Mouse (Mus musculus): ENCODE measurements around the gene Olfr1411.

Gene Olfr1411

DNA sequence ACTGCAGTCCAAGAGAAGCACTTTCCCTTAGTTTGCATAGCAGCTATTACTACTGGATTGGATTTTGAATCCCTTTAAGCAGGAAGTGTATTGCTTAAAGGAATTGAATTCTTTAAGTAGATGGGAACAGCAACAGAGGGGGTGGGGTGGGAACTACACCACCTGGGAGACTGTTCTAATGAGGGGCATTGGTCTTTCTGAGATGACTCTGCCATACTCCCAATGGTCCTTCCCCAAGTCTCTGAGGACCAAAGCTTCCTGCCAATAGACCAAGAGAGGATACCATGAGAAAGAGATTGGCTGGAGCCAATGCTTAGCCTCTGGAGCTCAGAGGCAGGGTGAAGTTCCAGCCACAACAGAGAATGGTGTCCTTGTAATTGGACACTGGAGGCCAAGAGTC is at the start of gene Olfr1411:
TSS of gene Olfr1411 (plus strand) at position 301 of the 400 bp plus-strand sequence.
- DNase-seq (ENCODE audit: extremely low read depth, insufficient read length, low spot score) = no peak

DNA sequence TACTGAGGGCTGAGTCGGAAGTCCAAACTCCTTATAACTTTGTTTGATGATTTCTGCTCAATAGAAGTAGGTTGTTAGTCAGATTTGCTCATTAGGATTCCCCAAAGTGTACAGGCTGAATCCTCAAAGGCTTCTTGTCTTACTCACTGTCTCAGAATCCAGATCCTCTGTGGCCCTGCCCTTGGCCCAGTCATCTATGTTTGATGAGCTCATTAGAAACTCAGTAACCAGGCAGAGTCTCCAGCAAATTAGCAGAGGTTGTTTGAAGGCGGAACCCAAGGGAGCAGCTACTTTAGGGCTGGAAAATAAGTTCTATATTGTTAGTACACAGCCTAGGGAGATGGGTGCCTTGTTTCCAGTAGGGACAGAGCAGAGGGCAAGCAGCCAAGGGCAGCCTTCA is 48.3 kb upstream of the Olfr1411 start:
- DNase-seq (ENCODE audit: extremely low read depth, insufficient read length, low spot score) = no peak

DNA sequence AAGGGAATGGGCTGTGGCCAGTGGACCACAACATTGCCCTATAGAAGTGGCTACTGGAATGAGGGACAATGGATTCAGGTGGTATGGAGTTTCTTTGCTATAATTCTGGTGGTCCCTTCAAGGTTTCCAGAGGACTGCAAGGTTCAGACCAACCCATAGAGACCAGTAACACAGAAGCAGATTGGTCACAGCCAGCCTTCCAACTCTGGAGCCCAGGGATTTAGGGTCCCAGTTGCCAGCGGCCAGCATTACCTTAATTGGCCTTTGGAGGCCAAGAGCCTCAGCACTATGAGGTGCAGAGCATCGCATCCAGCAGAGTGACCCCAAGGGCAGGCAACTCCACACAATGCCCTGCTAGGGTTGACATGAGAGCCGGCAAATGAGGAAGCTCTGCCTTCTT is 23.2 kb upstream of the Olfr1411 start, which contains the start of gene Olfr1413:
TSS of gene Olfr1413 (plus strand) at position 301 of the 400 bp plus-strand sequence.
- no peak for DNase-seq (ENCODE audit: extremely low read depth, insufficient read length, low spot score)

DNA sequence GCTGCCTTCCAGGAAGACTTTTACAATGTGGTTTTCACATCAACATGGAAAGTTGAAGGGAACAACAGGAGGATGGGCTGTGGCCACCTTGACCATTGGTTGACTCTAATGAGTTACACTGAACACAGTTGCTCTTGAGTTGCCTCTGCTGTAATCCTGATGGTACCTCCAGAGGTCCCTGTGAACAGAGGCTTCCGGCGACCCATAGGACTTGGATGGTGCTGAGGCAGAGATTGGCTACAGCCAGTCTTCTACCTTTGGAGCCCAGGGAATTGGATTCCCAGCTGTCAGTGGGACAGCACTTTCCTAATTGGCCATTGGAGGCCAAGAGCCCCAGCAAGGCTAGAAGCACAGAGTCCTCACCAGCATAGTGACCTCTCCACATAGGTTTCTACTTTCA is 8.7 kb upstream of the Olfr1411 start, which contains the start of gene Olfr1412:
TSS of gene Olfr1412 (plus strand) at position 301 of the 400 bp plus-strand sequence.
- no peak for DNase-seq (ENCODE audit: extremely low read depth, insufficient read length, low spot score)

DNA sequence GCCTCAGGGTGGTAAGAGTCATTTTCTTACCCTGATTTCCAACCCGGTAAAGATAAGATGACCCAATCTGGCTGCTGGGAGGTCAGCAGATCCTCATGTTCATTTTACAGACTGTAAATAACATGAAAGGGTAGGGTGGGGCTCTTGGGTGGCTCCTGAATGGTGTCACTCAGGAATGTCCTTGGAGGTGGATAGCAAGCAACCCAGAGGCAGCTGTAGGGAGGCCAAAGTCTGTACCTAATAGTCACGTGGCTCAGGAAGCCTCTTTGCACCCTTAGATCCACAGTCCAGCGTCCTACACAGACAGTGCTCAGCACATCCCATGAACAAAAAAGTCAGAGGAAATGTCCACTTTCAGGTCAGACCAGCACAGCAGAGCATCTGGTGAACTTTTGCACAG is 1.8 kb downstream of the Olfr1411 start:
- DNase-seq (ENCODE audit: extremely low read depth, insufficient read length, low spot score) = no peak

DNA sequence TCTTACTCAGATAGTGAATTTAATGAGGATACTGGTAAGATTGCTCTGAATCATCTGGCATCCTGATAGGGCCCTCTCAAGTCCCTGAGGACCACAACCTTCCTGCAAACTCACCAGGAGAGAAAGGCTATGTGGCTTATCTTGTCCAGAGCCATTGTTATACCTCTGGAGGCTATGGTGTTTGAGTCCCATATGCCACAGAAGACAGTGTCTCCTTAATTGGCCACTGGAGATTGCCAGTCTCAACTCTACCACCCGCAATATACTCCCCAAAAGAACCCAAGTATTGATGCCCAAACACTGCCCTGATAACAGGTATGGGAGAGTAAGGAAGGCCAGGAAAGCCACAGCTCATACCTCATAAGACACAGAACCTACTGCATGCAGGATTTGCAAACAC is 11.3 kb downstream of the Olfr1411 start, which contains the start of gene Olfr1410:
TSS of gene Olfr1410 (plus strand) at position 301 of the 400 bp plus-strand sequence.
- no peak for DNase-seq (ENCODE audit: extremely low read depth, insufficient read length, low spot score)

DNA sequence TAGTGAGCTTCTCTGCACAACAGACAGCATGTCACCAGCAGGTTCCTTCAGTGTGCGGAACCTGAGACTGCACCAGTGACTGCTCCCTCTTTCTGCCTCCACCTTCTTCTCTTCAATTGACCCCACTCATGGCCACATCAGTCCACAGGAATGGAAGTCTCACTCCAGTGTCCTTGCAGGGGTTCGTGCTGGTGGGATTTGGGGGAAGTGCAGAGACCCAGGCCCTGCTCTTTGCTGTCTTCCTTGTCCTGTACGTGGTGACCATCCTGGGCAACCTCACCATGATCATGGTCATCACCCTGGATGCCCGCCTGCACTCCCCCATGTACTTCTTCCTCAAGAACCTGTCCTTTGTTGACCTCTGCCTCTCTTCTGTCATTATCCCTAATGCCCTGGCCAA is 13.5 kb downstream of the Olfr1411 start:
- DNase-seq (ENCODE audit: extremely low read depth, insufficient read length, low spot score) = no peak

DNA sequence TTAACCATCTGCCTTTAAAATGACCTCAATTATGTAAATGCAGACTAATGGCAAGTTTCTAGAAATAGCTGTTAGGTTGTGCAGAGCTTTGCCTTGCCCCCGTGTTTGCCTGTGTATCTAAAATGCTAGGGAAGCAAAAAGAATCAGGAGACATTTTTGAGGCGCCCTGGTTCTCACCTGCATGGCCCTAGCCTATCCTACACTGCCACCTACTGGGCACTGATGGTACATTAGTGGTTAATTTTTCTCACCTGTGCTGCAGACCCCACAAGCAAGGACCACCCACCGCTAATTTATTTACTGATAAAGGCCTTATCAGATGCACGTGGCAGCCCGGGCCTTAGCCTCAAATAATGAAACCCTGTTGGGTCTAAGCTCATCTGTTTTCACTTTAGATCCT is 16.8 kb downstream of the Olfr1411 start:
- DNase-seq (ENCODE audit: extremely low read depth, insufficient read length, low spot score) = no peak

DNA sequence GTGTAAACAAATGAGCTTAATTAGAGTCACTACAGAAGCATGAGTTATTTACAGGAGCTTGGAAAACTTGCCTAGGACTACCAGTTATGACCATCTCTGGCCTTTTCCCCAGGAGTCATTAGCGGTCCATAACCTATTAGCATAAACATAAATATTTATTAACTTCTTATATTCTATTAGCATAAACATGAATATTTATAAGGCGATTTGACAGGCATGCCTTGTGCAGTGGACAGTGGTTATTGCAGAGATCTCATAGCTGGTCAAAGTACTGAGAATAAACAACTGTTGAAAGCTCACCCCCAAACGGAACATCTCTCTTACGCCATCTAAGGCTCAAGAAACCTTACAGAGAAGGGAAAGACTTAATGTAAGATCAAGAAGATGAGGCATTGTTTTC is 19.0 kb downstream of the Olfr1411 start:
- no peak for DNase-seq (ENCODE audit: extremely low read depth, insufficient read length, low spot score)

DNA sequence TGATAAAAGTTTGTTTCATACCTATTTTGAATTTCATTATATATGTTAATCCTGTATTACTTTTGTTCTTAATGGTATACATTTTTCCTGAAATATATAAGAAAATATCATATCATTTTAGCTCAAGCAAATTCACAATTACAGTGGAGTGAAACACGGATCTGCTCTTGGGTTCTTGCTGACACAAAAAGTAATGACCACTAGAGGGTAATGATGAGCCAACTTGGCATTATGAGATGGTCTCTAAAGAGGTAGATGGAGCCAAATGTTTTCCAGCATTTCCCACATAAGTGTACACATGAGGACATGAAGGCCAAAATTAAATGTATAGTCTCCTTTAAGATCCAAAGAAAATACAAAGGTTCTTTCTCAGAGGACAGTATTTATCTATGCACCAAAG is 20.3 kb downstream of the Olfr1411 start:
- DNase-seq (ENCODE audit: extremely low read depth, insufficient read length, low spot score) = no peak

DNA sequence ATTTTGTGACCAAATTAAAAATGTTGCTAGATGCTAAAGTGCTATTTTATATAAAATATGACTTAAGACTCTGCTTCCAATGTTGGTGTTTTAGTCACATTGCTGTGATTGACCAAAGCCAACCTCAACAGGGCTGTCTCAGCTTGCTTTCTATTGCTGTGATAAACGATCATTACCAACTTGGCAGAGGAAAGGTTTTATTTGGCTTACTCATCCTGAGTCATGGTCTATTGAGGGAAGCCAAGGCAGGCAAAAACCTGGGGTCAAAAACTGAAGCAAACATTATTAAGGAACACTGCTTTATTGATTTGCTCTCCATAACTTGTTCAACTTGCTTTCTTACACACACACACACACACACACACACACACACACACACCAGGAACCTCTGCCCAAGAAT is 21.8 kb downstream of the Olfr1411 start:
- peak; percentile 54 for DNase-seq (ENCODE audit: extremely low read depth, insufficient read length, low spot score)

DNA sequence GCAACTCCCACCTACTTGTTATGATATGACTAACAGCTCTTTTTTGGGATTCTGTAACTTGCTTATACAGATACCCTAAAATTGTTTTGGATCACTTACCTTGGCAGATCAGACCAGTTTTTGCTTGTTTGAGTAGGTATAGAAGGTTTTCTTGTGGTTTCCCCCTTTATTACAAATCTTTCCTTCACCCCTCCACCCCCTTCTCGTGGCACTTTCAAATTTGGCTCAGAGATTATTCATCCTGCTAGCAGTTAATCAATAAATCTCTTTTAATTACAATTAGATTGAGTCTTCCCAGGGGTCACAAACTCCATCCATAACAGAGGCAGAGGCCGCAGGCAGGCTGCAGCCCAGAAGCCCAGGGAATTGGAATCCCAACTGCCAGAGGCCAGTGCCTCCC is 23.3 kb downstream of the Olfr1411 start, which contains the start of gene Olfr12:
TSS of gene Olfr12 (plus strand) at position 301 of the 400 bp plus-strand sequence.
- no peak for DNase-seq (ENCODE audit: extremely low read depth, insufficient read length, low spot score)

DNA sequence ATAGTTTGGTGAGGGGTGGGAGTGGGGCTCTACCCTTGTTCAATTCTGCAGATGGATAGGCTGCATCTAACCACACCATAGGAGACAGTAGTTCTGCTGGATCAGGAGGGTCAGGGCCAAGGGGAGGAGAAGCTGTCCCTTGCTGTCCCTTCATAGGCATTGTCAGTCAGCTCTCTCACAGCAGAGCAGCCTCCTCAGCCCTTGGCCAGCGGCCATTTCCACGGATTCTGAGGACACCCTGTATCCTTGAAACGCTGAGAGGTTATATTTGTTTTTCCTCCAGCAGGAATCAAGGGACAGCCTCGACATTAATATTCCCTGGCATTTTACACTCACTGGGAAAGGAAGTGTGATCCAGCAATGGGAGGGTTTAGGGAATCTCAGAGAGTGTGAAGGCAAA is 24.1 kb downstream of the Olfr1411 start:
- DNase-seq (ENCODE audit: extremely low read depth, insufficient read length, low spot score) = no peak

DNA sequence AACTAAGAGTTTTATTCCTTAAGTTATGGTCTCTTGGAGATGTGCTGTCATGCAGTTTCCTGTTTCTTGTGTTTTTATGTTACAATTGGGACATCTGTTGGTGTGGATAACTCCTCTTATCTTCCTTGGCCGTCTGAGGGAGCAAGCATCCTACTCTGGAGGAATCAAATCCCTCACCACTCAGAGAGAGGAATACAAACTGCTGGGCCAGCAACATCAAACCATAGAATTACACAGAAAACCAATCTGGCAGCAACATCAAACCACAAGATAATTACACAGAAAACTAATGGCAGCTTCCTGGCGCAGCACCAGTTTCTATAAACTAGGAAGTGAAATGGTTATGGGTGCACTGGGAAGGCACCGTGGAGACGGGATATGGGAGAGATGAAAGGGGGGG is 34.0 kb downstream of the Olfr1411 start:
- DNase-seq (ENCODE audit: extremely low read depth, insufficient read length, low spot score) = no peak

DNA sequence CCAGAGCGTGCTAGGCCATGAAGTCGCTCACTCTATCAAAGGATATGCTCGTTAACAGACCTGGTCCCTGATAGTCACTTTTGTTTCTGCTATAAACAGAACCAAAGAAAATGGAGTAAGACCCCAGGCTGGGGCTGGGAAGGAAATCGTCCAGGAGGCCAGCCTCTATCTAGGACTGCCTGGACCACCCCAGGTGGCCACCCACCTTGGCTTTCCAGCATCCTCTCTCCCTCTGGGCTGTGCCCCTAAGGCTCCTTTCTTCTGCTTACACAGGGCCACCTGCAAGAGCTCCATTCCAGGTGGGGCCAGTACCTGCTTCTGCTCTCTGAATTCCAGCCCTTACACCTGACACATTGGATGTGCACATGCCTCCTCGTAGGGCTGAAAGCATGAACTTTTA is 38.0 kb downstream of the Olfr1411 start:
- no peak for DNase-seq (ENCODE audit: extremely low read depth, insufficient read length, low spot score)

DNA sequence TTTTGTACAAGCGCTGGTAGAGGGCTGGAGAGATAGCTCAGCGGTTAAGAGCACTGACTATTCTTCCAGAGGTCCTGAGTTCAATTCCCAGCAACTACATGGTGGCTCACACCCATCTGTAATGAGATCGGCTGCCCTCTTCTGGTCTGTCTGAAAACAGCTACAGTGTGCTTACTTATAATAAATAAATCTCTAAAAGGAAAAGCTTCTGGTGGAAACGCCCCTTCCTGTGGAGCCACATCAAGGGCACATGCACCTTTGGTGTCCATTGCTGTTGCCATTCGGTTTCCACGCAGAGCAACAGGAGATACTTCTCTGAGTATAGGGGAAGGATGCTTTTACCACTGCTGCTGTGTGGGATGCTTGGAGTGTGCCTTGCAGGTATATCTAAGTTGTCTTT is 38.7 kb downstream of the Olfr1411 start:
- DNase-seq (ENCODE audit: extremely low read depth, insufficient read length, low spot score) = no peak

DNA sequence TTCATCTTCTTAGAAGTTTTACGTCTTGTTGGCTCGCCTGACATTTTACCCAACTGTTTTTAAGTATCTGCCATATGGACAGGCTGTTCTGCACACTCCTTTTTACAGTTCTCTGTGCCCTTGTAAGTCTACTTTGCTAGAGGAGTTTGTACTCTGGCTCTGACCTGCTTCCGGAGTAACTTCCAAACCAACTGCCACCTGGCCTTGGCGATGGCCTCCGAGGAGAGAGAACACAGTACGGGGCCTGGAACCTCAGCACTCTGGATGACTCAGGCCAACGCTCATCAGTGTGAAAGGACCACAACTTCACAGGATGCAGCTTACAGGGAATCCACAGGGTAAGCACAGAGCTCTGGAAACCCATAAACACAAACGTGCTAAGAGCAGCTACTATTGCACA is 39.5 kb downstream of the Olfr1411 start:
- DNase-seq (ENCODE audit: extremely low read depth, insufficient read length, low spot score) = no peak

DNA sequence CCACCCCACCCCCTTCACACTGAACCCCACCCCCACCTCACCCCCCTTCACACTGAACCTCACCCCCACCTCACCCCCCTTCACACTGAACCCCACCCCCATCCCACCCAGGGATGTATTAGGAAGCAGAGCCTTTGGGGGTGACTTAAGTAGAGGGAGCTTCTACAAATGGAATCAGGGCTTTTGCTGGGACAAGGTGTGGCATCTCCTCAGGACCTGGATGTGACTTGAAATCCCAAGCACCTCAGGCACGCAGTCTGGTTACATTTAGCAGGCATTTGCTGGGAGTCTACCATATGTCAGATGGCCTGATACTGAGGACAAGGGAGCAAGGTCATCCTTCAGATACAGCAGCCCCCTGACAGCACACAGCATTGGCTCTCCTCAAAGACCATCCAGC is 40.4 kb downstream of the Olfr1411 start:
- DNase-seq (ENCODE audit: extremely low read depth, insufficient read length, low spot score) = no peak

DNA sequence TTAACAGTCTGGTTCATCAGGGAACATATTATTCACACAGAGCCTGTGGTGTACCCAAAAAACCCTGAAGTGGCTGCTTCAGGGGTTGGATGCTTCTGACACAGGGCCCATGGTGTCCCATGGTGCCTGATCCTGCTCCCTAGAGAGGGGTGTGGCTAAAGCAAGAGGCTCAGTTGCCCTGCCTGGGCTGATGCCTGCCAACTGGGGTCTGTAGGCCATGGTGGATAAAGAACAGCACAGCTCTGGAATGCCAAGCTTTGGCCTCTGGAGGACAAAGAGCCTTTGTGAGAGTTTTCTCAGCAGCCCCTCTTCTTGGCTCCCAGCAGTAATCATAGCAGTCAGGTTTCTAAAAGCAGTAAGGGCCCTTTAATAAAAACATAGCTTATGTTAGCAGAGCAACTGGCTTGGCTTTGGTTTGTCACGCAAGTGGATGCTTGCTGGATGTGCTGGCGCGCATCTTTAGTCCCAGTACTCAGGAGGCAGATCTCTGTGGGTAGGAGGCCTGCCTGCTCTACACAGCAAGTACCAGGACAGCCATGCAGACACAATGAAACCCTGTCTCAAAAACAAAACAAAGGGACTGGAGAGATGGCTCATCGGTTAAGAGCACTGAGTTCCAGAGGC is 40.9 kb downstream of the Olfr1411 start:
- peak; percentile 63 for DNase-seq (ENCODE audit: extremely low read depth, insufficient read length, low spot score)

DNA sequence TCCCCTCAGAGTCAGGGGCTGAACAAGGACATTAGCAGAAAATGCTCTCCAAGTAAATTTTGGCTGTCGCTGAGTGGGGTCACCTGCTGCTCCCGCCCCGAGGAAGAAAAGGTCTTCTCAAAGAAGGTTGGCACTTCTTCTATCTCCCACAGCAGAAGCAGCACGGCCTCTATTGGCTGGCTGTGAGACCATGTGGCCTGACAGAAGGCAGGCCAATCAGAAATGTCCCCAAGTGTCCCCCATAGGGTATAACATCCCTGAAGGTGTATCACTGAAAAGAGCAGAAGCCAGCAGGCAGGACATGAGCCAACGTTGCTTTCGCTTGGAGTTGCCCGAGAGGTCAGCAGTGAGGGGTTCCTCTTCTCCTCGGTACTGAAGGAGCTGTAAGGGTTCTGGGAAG is 41.8 kb downstream of the Olfr1411 start:
- no peak for DNase-seq (ENCODE audit: extremely low read depth, insufficient read length, low spot score)

DNA sequence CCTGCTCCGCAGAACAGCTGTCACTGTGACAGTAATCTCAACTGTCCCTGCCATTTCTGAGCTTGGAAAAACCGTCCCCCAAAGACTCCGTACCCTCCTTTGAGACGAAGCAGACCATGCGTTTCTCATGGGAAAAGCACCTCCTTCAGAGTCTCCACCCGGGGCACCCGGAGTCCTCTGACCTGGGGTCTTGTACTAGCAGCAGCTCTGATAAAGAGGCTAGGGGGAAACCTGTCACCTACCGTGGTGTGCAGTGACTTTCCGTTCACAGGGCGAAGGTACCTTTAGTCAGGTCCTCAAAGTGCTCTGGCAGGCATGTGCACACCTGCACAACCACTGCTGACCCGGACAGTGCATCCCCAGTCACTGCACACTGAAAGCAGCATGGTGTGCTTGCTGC is 42.5 kb downstream of the Olfr1411 start:
- DNase-seq (ENCODE audit: extremely low read depth, insufficient read length, low spot score) = no peak

DNA sequence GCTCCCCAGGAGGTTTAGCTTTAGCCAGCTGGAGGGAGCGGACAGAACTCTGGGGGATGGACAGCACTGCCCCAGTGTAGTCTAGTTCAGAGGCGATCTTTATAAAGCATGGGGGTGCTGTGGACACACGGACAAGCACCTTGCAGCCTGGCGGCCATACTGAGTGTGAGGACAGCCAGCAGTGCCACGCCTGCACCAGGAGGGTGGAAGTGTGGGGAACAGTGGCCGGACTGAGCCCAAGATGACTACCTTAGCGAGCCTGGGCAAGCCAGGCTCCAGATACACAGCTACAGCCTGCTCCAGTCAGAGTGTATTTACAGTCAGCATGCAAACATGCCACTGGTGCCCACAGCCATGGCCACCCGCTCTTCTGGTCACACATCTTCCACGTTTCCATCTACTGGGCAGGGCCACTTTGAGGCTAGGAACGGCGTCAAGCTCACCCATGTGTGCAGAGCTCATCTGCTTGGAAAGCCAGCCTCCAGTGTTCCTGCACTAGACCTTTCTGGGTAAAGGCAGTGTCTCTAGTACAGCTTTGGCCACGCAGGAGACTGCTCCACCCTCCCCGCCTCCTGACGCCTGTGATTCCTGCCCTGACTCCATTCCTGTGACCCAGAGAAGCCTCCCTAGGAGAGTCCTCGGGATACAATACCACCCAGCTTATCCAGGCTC is 43.4 kb downstream of the Olfr1411 start:
- DNase-seq (ENCODE audit: extremely low read depth, insufficient read length, low spot score) = no peak

Data from 3134 (cell line).